Mouse (Mus musculus) thymus, adult 2 months (tissue): ENCODE data around the gene Ephb1. TPM values are rescaled to one million over a fixed set of nuclear protein-coding genes. Genes with fewer than 3 reads are reported as not detected.

Source experiments
- DNase-seq: peaks from one replicate; pipeline ENCODE4 v3.0.0; 2021
- H3K27ac ChIP-seq: fragments of 200-500 bp; 2 replicates; pipeline ENCODE4 v1.5.1; 2012; ENCODE audit warnings: low read length, control low read depth; ENCODE audit not compliant: control insufficient read depth, insufficient read depth
- H3K27me3 ChIP-seq: fragments of 200-500 bp; 2 replicates; pipeline ENCODE4 v1.6.1; 2012; ENCODE audit warnings: mild to moderate bottlenecking, low read length, moderate library complexity, mixed read lengths; ENCODE audit not compliant: control insufficient read depth, insufficient read depth
- H3K36me3 ChIP-seq: fragments of 200-500 bp; 2 replicates; pipeline ENCODE4 v1.6.1; 2012; ENCODE audit warnings: mild to moderate bottlenecking, low read length, moderate library complexity; ENCODE audit not compliant: control insufficient read depth, insufficient read depth
- H3K4me1 ChIP-seq: fragments of 200-500 bp; replicated peaks from 2 replicates; pipeline ENCODE4 v1.6.1; 2012; ENCODE audit warnings: low read length; ENCODE audit not compliant: control insufficient read depth, insufficient read depth
- H3K4me3 ChIP-seq: fragments of 200-500 bp; 2 replicates; pipeline ENCODE4 v1.5.1; 2012; ENCODE audit warnings: mild to moderate bottlenecking, low read length, control low read depth, moderate library complexity; ENCODE audit not compliant: control insufficient read depth, insufficient read depth
- CTCF ChIP-seq: fragments of 200-500 bp; IDR thresholded peaks from 2 replicates; pipeline ENCODE4 v1.5.1; 2012; ENCODE audit warnings: mild to moderate bottlenecking, control low read depth, low read length, moderate library complexity, borderline replicate concordance; ENCODE audit not compliant: control insufficient read depth, poor library complexity, insufficient read depth; ENCODE audit errors: extremely low read depth
- POLR2A ChIP-seq: fragments of 200-500 bp; IDR thresholded peaks from 2 replicates; pipeline ENCODE4 v1.6.1; 2012; ENCODE audit warnings: mild to moderate bottlenecking, low read length, control low read depth, moderate library complexity; ENCODE audit not compliant: control insufficient read depth, poor library complexity, insufficient read depth; ENCODE audit errors: extremely low read depth
- WGBS: fragments of 180-500 bp; shearing (Covaris S2); methylation state at CpG from one replicate; pipeline ENCODE4 v1.1.7; 2018; 5-methylcytosine and 5-hydroxymethylcytosine counted together
- polyA plus RNA-seq: library from polyadenylated mRNA; depleted of rRNA; stranded (reverse); fragments of >200 nt; gene quantifications from 2 replicates; pipeline ENCODE4 v1.2.3, GENCODE M21; 2012

Ephb1 gene
- polyA plus RNA-seq, 1 experiment, result 0.43 TPM

- Histone ChIP-seq H3K27ac (no peak overlapping the region), H3K4me3 (no peak overlapping the region), H3K4me1 (no peaks in the 10 kb centered on the region), H3K27me3 (no peaks in the 10 kb centered on the region), H3K36me3 (no peaks in the 10 kb centered on the region)
- no peak for DNase-seq
- TF ChIP-seq CTCF, result no peak
- no peak for TF ChIP-seq POLR2A
- 85% methylated on average over 3 of the region's 3 CpGs for WGBS
These were observed 7.7 kb downstream of the Ephb1 start for GRCm38 (mm10) chr9:102346801-102347200.

GRCm38 (mm10) chr9:102345474-102345873 lies 9.0 kb downstream of the Ephb1 start:
- Histone ChIP-seq H3K27ac (no peak overlapping the region), H3K36me3 (no peaks in the 10 kb centered on the region), H3K4me3 (no peak overlapping the region), H3K27me3 (no peaks in the 10 kb centered on the region), H3K4me1 (no peaks in the 10 kb centered on the region)
- DNase-seq, result no peak
- WGBS, result 79% methylated on average over 6 of the region's 6 CpGs
- TF ChIP-seq CTCF (no peak), POLR2A (no peak)

GRCm38 (mm10) chr9:102345047-102345446 lies 9.4 kb downstream of the Ephb1 start:
- Histone ChIP-seq H3K4me3 (no peak overlapping the region), H3K27ac (no peak overlapping the region), H3K4me1 (no peaks in the 10 kb centered on the region), H3K27me3 (no peaks in the 10 kb centered on the region), H3K36me3 (no peaks in the 10 kb centered on the region)
- TF ChIP-seq POLR2A (no peak), CTCF (no peak)
- 83% methylated on average over 9 of the region's 9 CpGs for WGBS
- no peak for DNase-seq

GRCm38 (mm10) chr9:102344086-102344930 lies 10.2 kb downstream of the Ephb1 start:
- TF ChIP-seq CTCF (no peak), POLR2A (no peak)
- no peaks in the 10 kb centered on the region for H3K27me3 ChIP-seq
- H3K36me3 ChIP-seq, result no peaks in the 10 kb centered on the region
- H3K4me1 ChIP-seq, result no peaks in the 10 kb centered on the region
- no peak overlapping the region for H3K4me3 ChIP-seq
- no peak overlapping the region for H3K27ac ChIP-seq
- WGBS, result 89% methylated on average over 10 of the region's 10 CpGs
- no peak for DNase-seq

- TF ChIP-seq POLR2A, result no peak
- TF ChIP-seq CTCF, result no peak
- H3K4me3 ChIP-seq, result no peak overlapping the region
- H3K4me1 ChIP-seq, result no peaks in the 10 kb centered on the region
- H3K27me3 ChIP-seq, result no peaks in the 10 kb centered on the region
- no peak overlapping the region for H3K27ac ChIP-seq
- DNase-seq, result no peak
- H3K36me3 ChIP-seq, result no peaks in the 10 kb centered on the region
- 95% methylated on average over 9 of the region's 9 CpGs for WGBS
These were observed 11.4 kb downstream of the Ephb1 start for GRCm38 (mm10) chr9:102343061-102343460.

GRCm38 (mm10) chr9:102342026-102342425 lies 12.5 kb downstream of the Ephb1 start:
- Histone ChIP-seq H3K27ac (no peak overlapping the region), H3K36me3 (no peaks in the 10 kb centered on the region), H3K4me1 (no peaks in the 10 kb centered on the region), H3K27me3 (no peaks in the 10 kb centered on the region), H3K4me3 (no peak overlapping the region)
- TF ChIP-seq CTCF (no peak), POLR2A (no peak)
- no peak for DNase-seq
- WGBS, result 65% methylated on average over 3 of the region's 3 CpGs

- Histone ChIP-seq H3K27ac (no peak overlapping the region), H3K4me3 (no peak overlapping the region), H3K27me3 (no peaks in the 10 kb centered on the region), H3K36me3 (no peaks in the 10 kb centered on the region), H3K4me1 (no peaks in the 10 kb centered on the region)
- no peak for DNase-seq
- TF ChIP-seq POLR2A, result no peak
- no peak for TF ChIP-seq CTCF
- WGBS, result 95% methylated on average over 19 of the region's 19 CpGs
These were observed 13.7 kb downstream of the Ephb1 start for GRCm38 (mm10) chr9:102340768-102341167.
